Mouse (Mus musculus) ES-Bruce4 (cell line): ENCODE results near the gene Cd93.

ENCODE experiments used
- CTCF ChIP-seq: IDR thresholded peaks from one replicate; pipeline ENCODE4 v1.8.1; 2011; ENCODE audit warnings: low read depth, low read length
- EP300 ChIP-seq: IDR thresholded peaks from 2 replicates; pipeline ENCODE4 v1.6.1; 2011; ENCODE audit warnings: low read depth, low read length; ENCODE audit not compliant: insufficient read depth
- POLR2A ChIP-seq: IDR thresholded peaks from one replicate; pipeline ENCODE4 v1.8.1; 2011; ENCODE audit warnings: low read length; ENCODE audit not compliant: insufficient read depth

GRCm38 (mm10) chr2:148441421-148441820 is 1.9 kb downstream of the Cd93 start:
- TF ChIP-seq EP300 (no peak), POLR2A (no peak), CTCF (no peak)
